Mouse (Mus musculus): Measurements from ENCODE around the gene Snx9. TPM values are rescaled to one million over a fixed set of nuclear protein-coding genes. Genes with fewer than 3 reads are reported as not detected.
A peak's percentile ranks its signal among the peaks of the same experiment; 100 is the strongest.

Snx9 gene
- polyA plus RNA-seq, 3 experiments from 2014 or later = 2.1 to 2.6 (median 2.6) TPM

DNA sequence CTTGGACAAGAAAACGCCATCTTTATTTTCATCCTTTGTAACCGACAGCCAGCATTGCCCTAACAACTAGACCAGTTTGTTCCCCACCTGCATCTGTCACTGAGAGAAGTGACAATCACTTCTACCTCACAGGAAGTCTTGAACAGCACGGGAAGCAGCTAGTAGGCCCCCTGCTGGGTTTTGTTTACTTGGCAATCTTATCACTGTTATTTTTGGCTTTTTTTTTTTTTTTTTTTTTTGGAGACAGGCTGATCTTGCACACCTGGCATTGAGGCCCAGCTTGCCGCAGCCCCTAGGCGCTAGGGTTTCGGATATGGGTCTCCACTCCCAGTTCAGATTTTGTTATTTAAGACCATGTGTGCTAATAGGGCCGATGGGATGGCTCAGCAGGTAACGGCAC lies 132.4 kb downstream of the Snx9 start:
- no peak for ATAC-seq

DNA sequence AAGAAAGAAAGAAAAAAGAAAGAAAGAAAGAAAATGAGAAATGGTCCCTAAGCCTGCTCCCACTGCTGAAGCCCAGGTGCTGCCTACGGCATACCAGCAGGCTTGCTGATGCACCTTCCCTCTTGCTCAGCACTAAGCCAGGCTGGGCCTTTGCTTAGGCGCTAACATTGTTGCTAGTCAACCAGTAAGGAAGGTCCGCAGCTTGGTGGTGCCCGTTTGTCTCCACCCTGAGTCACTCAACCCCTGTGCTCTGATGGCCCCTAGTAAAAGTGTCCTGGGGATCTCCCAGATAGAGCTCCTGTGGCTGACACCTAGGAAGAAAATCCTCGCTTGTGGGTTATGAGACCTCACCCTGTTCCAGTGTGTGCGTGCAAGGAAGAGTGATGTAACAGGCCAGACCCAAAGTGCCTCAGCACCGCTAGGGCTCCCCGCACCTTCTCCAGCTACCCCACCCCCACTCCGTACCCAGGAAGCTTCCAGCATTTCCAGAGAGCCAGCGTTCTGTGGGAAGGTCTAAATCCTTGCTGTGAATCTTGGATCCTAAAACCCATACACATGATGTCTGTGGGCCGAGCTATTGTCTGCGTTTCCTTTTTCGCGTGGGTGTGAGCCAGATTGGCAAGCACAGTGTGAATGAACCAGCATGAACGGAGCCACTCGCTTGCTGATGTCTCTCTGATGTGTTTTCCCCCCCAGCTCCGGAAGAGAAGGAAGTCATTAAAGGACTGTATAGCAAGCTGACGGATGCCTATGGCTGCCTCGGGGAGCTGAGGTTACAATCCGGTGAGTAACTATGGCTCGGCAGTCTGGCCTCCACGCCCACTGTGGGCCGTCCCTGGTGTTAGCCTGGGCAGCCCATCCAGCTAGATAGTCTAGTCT lies 134.2 kb downstream of the Snx9 start:
- peak; percentile 70 for ATAC-seq

DNA sequence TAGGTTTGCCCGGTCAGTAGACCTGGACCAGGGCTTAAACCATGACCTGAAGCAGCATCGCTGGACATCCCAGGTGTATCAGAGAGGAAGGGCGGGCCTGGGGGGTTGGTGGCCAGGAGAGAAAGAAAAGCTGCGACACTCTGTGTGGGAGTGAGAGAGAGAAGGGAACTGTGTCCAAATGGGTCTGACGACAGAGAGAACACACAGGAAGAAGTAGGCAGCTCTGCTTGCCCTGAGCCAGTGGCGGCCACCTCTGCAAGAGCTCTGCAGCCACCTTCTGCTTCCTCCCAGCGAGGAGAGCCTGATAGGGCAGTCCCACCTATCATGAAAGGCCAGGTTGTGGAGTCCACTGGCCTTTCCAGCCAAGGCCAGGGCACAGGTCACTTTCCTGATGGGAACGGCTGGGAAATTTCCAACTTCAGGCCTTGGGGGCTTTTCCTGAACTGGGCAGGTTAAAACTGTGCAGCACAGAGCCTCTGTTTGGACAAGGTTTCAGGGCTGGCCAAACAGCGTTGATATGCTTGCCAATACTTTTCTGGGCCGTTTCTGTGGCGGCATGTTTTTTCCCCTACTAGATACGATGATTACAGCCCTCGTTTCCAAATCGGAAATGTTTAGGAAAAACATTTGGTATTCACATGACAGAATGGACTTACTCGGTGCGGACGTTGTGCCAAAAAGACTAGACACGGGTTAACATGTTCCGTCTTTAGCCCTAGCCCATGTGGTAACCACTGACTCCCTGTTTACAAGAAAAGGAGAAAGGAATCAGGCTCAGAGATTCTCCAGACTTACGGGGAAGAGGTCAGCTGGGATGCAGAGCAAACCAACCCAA lies 135.3 kb downstream of the Snx9 start:
- peak; percentile 22 for ATAC-seq

DNA sequence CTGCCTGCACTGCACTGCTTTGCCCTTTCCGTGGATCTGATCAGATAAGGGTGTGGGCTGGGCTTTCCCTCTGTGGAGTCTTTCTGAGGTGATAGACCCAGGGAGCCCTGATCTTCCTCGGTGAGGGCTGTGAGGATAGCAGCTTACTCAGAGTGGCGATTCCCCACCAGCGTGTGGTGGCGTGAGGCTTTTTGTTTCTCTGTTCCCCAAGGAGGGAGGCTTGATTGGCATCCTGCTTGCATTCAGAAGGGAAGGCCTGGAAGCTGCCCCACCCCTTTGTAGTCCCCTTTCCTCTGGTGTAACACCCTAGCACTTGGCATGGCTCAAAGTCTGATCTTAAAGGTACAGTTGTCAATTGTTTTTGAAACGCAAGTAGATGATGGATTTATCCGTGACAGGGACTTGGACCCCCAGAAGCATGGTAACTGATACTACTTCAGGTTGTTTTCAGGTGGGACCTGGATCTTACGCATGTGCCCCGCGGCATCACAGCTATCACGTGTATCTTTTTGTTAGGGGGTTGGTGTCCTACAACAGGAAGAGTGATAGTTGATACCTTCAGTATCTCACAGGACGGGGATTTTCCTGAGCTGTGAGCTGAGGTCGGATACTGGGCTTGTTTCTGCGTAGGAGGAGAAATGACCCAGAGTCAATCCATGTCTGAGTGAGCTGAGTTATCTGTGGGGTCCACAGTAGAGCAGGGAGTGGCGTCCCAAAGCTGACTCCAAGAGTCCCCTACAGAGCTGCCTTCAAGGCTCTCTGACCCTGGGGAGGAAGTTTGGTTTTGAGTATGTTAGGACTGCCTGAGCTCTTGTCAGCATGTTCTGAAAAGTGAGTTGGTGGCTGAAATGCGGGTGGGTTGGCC lies 136.2 kb downstream of the Snx9 start:
- peak; percentile 42 for ATAC-seq

DNA sequence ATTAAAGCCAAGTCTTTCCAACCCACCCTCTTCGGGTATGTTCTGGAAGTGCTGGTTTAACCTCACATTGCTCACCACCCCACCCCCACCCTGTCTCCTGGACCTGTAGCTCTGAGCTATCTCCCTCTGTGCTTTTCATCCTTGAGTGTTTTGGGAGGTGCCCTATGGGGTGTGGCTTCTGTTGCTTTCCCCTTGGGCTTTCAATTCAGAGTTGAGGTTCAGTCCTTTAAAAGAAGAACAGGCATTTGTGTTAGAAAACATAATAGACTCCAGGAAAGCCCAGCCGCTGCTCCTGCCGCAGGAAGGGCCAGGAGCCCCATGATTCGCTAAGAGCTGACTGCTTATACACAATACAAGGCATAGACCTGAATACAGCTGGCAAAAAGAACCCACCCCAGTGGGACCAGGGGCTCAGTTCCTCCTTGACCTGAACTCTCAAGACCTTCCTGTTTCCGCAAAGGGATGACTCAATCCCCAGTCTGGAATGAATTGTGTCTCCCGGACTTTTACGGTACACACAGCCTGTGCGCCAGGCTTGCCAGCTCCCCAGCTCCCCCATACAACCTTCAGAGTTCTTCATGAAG lies 136.9 kb downstream of the Snx9 start:
- no peak for ATAC-seq

DNA sequence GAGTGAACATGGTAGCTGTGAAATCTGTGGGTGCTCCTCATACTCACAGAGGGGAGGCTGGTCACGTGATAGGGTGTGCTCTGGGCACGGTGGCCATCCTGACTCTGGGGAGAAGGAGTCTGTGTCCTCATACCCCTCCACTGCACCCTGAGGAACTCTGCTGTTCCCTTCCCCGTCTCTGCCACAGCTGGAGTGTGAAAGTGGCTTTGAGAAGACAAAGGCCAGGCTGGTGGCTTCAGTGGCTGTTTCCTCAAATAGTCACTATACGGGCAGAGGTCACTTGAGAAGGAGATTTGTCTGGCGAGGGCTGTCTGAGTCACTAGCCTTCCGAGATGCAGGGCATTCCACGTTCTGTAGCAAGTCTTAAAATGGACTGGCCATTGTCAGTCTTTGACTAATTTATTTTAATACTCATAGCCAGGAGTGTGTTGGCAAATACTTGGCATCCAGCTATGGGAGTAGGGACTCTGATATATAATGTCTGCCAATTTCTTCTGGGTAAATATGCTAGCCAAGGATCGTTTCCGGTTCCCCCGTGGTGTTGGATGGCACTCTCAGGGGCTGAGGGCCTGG lies 137.5 kb downstream of the Snx9 start:
- no peak for ATAC-seq

DNA sequence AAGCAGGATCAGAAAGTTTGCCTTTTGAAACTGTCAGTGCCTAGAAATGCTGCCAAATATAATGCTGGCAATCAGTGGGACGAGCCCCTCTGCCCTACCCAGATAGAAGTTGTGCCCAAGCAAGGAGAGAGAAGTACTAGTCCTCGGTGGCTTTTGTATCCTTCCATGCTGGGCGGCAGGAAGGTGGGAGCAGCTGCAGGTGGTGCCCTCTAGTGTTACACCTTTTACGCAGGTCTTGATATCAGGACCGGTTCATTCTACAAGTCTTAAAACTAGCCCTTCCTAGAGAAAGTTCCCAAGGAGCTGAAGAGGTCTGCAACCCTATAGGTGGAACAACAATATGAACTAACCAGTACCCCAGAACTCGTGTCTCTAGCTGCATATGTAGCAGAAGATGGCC lies 139.7 kb downstream of the Snx9 start:
- no peak for ATAC-seq

Other genes with a start within 250 kb of the Snx9 start
- gene Synj2, start 100.0 kb downstream of the Snx9 start, polyA plus RNA-seq (2017; shearing (Covaris generic)) = 10 to 100 TPM; 11.8 to 16.8 (median 16.3) TPM
- gene Serac1, start 238.4 kb downstream of the Snx9 start, polyA plus RNA-seq (2017; shearing (Covaris generic)) = 1 to 10 TPM; 1.8 to 2.7 (median 1.9) TPM
- 100 to 1,000 TPM in 2 of 3 experiments, 10 to 100 TPM in 1; 97.3 to 112 (median 100) TPM for gene Gtf2h5, start 238.5 kb downstream of the Snx9 start, polyA plus RNA-seq (2017; shearing (Covaris generic))